Mouse (Mus musculus): Measurements from ENCODE around the gene Snorc. TPM values are rescaled to one million over a fixed set of nuclear protein-coding genes. Genes with fewer than 3 reads are reported as not detected.
"Not testable (repeated sequence)": the region's sequence is repeated elsewhere in the genome, so short reads cannot be mapped to it uniquely, and the experiment has no call there.

The Snorc gene
- polyA plus RNA-seq (2012), result not detected in 2 replicates

GRCm38 (mm10) chr1:87469971-87470370, at the start of gene Snorc:
Gene Snorc (plus strand): TSS chr1:87470271.
- not testable (repeated sequence) for H3K4me1 ChIP-seq (ENCODE audit: control insufficient read depth); H3K4me3 ChIP-seq (replicated peaks); H3K36me3 ChIP-seq (ENCODE audit: control insufficient read depth); H3K9me3 ChIP-seq (ENCODE audit: control insufficient read depth, low read length); H3K27me3 ChIP-seq (ENCODE audit: control insufficient read depth)

- no peak overlapping the region for H3K4me3 ChIP-seq (replicated peaks)
- no peaks in the 10 kb centered on the region for H3K9me3 ChIP-seq (ENCODE audit: control insufficient read depth, low read length)
- H3K4me1 ChIP-seq (ENCODE audit: control insufficient read depth), result no peaks in the 10 kb centered on the region
- TF ChIP-seq TAL1 (IDR thresholded peaks at IDR 0.05; ENCODE audit: low read length) (no peak), GATA1 (IDR thresholded peaks at IDR 0.05; ENCODE audit: low read length) (no peak)
- H3K36me3 ChIP-seq (ENCODE audit: control insufficient read depth), result peaks cover 88% of the 10 kb centered on the region
- no peaks in the 10 kb centered on the region for H3K27me3 ChIP-seq (ENCODE audit: control insufficient read depth)
These were observed 34.9 kb upstream of the Snorc start for GRCm38 (mm10) chr1:87435125-87435524.

- Histone ChIP-seq H3K4me1 (ENCODE audit: control insufficient read depth) (no peaks in the 10 kb centered on the region), H3K27me3 (ENCODE audit: control insufficient read depth) (no peaks in the 10 kb centered on the region), H3K9me3 (ENCODE audit: control insufficient read depth, low read length) (no peaks in the 10 kb centered on the region), H3K36me3 (ENCODE audit: control insufficient read depth) (peaks cover 89% of the 10 kb centered on the region), H3K4me3 (replicated peaks) (no peak overlapping the region)
- no peak for TF ChIP-seq GATA1 (IDR thresholded peaks at IDR 0.05; ENCODE audit: low read length)
- no peak for TF ChIP-seq TAL1 (IDR thresholded peaks at IDR 0.05; ENCODE audit: low read length)
These were observed 33.5 kb upstream of the Snorc start for GRCm38 (mm10) chr1:87436583-87436982.

GRCm38 (mm10) chr1:87447183-87448104, 22.6 kb upstream of the Snorc start:
- Histone ChIP-seq H3K4me3 (replicated peaks) (no peak overlapping the region), H3K36me3 (ENCODE audit: control insufficient read depth) (peaks cover 84% of the 10 kb centered on the region), H3K9me3 (ENCODE audit: control insufficient read depth, low read length) (no peaks in the 10 kb centered on the region), H3K27me3 (ENCODE audit: control insufficient read depth) (no peaks in the 10 kb centered on the region), H3K4me1 (ENCODE audit: control insufficient read depth) (no peaks in the 10 kb centered on the region)
- TF ChIP-seq TAL1 (IDR thresholded peaks at IDR 0.05; ENCODE audit: low read length) (no peak), GATA1 (IDR thresholded peaks at IDR 0.05; ENCODE audit: low read length) (no peak)

DNA sequence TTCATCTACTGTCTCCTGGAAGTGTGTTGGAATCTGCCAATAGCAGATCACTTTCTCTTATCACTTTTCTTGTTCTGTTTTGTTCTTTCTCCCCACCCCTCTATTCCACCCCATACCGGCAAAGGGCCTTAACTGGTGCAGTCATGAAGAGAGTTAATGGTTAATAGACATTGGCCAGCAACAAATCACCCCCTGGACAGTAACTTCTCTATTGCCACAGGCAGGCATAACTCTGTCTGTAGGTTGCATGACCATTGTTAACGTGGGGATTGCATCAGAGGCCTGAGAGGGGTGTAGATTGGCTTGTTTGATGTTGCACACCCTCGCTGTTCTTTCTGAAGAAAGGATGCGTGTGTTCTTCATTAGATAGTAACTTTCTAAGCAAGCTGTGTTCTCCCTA, 20.6 kb upstream of the Snorc start:
- Histone ChIP-seq H3K9me3 (ENCODE audit: control insufficient read depth, low read length) (no peaks in the 10 kb centered on the region), H3K4me1 (ENCODE audit: control insufficient read depth) (no peaks in the 10 kb centered on the region), H3K4me3 (replicated peaks) (no peak overlapping the region), H3K27me3 (ENCODE audit: control insufficient read depth) (no peaks in the 10 kb centered on the region), H3K36me3 (ENCODE audit: control insufficient read depth) (peaks cover 64% of the 10 kb centered on the region)
- TF ChIP-seq TAL1 (IDR thresholded peaks at IDR 0.05; ENCODE audit: low read length) (no peak), GATA1 (IDR thresholded peaks at IDR 0.05; ENCODE audit: low read length) (no peak)

GRCm38 (mm10) chr1:87456425-87456824, 13.6 kb upstream of the Snorc start:
- no peaks in the 10 kb centered on the region for H3K4me1 ChIP-seq (ENCODE audit: control insufficient read depth)
- no peaks in the 10 kb centered on the region for H3K9me3 ChIP-seq (ENCODE audit: control insufficient read depth, low read length)
- H3K4me3 ChIP-seq (replicated peaks), result no peak overlapping the region
- no peaks in the 10 kb centered on the region for H3K27me3 ChIP-seq (ENCODE audit: control insufficient read depth)
- 0 out of 2 replicates have a peak, but pooled peaks cover 2% of the 10 kb centered on the region for H3K36me3 ChIP-seq (ENCODE audit: control insufficient read depth)
- TF ChIP-seq TAL1 (IDR thresholded peaks at IDR 0.05; ENCODE audit: low read length) (no peak), GATA1 (IDR thresholded peaks at IDR 0.05; ENCODE audit: low read length) (no peak)

DNA sequence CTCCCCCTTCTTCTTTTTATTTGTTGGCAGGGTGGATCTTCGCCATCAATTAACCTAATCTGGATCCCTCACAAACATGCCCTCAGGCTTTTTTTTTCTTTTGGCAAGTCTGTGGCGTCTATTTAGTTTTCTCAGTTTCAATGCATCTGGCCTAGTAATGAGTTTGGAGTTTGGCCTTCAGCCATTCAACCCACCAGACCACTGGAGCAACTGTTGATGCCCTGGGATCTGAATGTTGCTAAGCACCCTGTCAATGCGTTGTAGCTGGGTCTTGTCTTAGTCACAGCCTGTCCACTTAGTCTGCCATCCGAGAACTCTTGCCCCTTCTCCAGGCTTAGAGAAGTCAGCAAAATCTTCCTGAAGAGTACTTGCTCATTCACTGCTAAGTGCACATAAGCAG, 12.0 kb upstream of the Snorc start:
- TF ChIP-seq TAL1 (IDR thresholded peaks at IDR 0.05; ENCODE audit: low read length), result no peak
- no peak for TF ChIP-seq GATA1 (IDR thresholded peaks at IDR 0.05; ENCODE audit: low read length)
- Histone ChIP-seq H3K9me3 (ENCODE audit: control insufficient read depth, low read length) (no peaks in the 10 kb centered on the region), H3K36me3 (ENCODE audit: control insufficient read depth) (no peaks in the 10 kb centered on the region), H3K4me1 (ENCODE audit: control insufficient read depth) (no peaks in the 10 kb centered on the region), H3K27me3 (ENCODE audit: control insufficient read depth) (no peaks in the 10 kb centered on the region), H3K4me3 (replicated peaks) (no peak overlapping the region)

- H3K4me3 ChIP-seq (replicated peaks); H3K27me3 ChIP-seq (ENCODE audit: control insufficient read depth); H3K9me3 ChIP-seq (ENCODE audit: control insufficient read depth, low read length); H3K4me1 ChIP-seq (ENCODE audit: control insufficient read depth); H3K36me3 ChIP-seq (ENCODE audit: control insufficient read depth): not testable (repeated sequence)
These were observed 10.2 kb upstream of the Snorc start for GRCm38 (mm10) chr1:87459856-87460255.

DNA sequence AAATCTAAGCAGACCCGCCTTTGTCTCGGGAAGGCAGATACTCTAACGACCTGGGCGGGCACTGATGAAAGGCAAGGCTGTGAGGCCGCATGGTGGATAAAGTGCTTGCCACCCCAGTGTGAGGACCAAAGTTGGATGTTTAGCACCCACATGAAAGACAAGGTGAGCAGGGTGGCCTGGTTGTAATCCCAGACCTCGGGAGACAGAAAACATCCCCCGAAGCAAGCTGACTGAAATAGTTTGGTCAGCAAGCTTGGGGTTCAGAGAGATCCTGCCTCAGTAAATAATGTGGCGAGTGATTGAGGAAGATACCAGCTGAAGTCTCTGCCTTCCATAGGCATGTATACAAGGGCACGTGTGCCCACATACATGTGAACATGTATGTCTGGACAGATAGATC, 2.6 kb upstream of the Snorc start:
- Histone ChIP-seq H3K9me3 (ENCODE audit: control insufficient read depth, low read length) (no peaks in the 10 kb centered on the region), H3K27me3 (ENCODE audit: control insufficient read depth) (no peaks in the 10 kb centered on the region), H3K36me3 (ENCODE audit: control insufficient read depth) (no peaks in the 10 kb centered on the region), H3K4me1 (ENCODE audit: control insufficient read depth) (no peaks in the 10 kb centered on the region), H3K4me3 (replicated peaks) (no peak overlapping the region)
- TF ChIP-seq GATA1 (IDR thresholded peaks at IDR 0.05; ENCODE audit: low read length) (no peak), TAL1 (IDR thresholded peaks at IDR 0.05; ENCODE audit: low read length) (no peak)

DNA sequence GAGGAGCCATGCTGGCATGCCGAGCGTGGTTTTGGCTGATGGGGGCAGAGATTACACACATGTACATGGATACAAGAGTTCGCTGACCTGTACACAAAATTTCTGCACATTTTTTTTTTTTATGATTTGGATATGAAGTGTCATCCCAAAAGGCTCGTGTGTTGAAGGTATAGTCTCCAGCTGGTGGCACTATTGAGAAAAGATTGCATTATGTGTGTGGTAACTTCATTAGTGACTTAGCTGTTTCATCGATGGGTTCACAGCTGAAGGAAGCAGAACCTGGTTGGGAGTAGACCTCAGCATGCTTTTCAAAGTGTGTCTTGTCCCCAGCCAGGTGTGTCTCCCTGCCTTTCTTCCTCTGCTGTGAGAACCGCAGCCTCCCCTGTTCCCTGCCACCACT, 1.8 kb upstream of the Snorc start:
- Histone ChIP-seq H3K4me1 (ENCODE audit: control insufficient read depth) (no peaks in the 10 kb centered on the region), H3K4me3 (replicated peaks) (no peak overlapping the region), H3K27me3 (ENCODE audit: control insufficient read depth) (no peaks in the 10 kb centered on the region), H3K9me3 (ENCODE audit: control insufficient read depth, low read length) (no peaks in the 10 kb centered on the region), H3K36me3 (ENCODE audit: control insufficient read depth) (no peaks in the 10 kb centered on the region)
- no peak for TF ChIP-seq TAL1 (IDR thresholded peaks at IDR 0.05; ENCODE audit: low read length)
- TF ChIP-seq GATA1 (IDR thresholded peaks at IDR 0.05; ENCODE audit: low read length), result no peak
